Mouse (Mus musculus) 3134 (cell line): ENCODE results near the gene Stag3.
A peak's percentile ranks its signal among the peaks of the same experiment; 100 is the strongest.

ENCODE experiments used
- DNase-seq: peaks from one replicate; pipeline ENCODE4 v3.0.0-alpha.2; 2011; ENCODE audit warnings: low spot score; ENCODE audit not compliant: insufficient read length; ENCODE audit errors: extremely low read depth

The Stag3 gene

GRCm38 (mm10) chr5:138279585-138280424 is at the start of gene Stag3, which contains the start of the genes Gm43720 and Gpc2:
Gene Stag3, plus strand, starts transcription at chr5:138280240.
Gene Gm43720, minus strand, starts transcription at chr5:138279958.
Gene Gpc2, minus strand, starts transcription at chr5:138280005.
- DNase-seq = no peak

DNA sequence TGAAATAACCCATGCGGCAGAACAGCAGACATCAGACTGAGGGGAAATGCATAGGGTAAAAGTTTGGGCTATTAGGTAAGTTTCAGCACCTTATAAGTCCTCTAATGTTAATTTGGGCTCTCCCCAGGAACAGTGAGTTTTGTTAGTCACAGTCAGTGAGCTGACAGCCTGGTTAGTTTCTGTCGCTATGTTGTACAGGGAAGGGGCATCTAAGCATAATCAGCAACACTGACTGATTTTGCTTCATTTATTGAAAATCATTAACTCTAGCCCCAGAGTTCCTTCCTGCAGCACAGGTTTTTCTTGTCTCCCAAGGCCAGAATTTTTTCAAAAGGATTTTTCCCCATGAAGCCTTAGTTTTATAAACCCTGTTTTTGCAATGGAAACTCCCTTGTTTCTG is 46.3 kb upstream of the Stag3 start:
- no peak for DNase-seq

DNA sequence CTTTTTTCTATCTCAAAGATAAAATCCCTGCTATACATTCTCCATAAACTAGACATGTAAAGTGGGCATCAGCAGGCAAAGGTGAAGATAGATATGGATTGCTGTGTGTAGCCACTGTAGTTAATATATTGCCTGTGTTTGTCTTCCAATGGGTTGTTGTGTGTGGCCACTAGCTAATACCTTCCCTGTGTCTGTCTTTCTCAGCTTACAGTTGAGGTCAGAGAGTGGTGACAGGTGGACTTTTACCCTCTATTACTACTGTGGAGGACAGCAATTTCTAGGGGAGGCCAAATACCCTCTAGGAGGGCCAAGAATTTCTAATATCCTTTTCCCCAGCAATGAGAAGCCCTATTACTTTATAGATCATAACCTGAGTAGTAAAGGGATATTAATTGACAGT is 45.8 kb upstream of the Stag3 start:
- no peak for DNase-seq

DNA sequence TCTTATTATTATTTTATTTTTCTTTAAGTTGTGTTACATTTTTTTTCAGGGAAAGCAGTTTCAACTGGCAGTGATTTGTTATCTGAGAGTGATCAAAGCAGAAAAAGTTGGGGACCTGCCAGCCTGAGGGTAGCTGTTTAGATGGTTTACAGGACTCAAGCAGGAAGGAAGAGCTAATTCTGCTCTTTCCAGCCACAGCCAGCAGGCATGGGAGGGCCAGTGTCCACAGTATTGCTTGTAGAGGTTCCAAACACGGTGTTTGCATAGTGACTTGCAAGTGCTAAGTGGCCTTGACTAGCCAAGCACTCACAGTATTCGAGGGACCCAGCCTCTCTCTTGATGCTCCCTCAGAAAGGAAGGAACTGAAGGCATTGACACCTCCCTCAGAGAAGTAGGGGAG is 38.5 kb upstream of the Stag3 start:
- DNase-seq = no peak

GRCm38 (mm10) chr5:138251144-138251543 is 28.9 kb upstream of the Stag3 start:
- DNase-seq = no peak

- DNase-seq = no peak
Observed at GRCm38 (mm10) chr5:138253061-138253460, 27.0 kb upstream of the Stag3 start.

DNA sequence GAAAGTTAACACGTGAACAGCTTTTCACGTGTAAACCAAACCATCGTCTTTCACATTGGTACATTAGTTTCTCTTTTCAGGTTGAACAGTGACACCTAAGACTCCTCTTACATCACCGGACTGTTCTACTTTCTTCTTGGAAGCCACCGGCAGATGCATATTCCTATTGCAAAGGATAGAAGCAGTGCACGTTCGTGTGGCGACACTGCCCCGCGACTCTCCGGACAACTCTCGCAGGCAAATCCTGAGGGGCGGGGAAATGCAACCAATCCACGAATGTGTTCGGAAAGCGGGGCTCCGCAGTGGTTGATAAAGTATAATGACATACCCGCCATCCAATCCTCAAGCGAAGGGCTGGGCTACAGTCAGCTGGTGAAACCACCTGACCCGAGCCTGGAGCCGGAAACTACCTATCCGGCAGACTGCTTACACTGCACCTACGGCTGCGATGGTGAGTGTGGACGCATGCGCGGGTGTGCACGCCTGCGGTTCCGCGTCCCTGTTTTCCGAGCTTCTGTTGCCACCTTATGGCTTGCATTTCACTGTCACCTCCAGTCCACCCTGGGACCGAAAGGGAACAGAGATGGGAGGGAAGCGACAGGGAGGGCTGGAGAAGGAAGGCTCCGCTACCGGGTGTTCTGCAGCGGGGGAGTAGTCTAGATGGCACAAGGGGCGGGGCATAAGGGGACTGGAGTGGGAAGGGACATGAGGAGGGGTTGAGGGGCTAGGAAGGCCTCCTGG is 24.5 kb upstream of the Stag3 start, which contains the start of gene Lamtor4:
Gene Lamtor4 (plus strand): TSS at position 130 of the 741 bp plus-strand sequence.
- DNase-seq = peak; percentile 92

- no peak for DNase-seq
Observed at GRCm38 (mm10) chr5:138256094-138256467, 24.0 kb upstream of the Stag3 start.

DNA sequence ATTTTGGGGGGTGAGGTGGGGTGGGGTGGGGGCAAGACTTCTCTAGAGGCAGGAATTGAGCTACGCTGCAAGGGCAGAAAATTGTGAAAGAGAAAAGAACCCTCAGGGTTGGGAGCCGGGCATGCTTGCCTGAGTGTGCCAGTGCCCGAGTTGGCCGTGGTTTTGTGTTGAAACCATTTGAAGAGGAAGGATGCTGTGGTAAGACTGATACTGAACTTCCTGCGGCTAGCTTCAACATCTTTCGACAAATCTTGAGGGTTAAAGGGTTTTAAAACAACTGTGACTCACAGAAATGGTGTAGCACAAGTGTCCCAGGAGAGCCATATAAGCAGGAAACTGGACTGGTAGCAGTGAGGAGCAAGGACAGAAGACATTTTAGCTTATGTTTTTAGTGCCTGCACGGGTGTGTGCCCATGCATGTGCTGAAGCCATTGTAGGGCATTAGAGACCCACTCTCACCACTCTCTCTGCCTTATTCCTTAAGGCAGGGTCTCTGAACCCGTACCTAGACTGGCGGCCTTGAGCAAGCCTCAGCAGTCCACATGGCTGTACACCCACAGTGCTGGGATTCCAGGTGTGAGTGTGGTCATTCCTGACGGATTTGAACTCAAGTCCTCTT is 23.0 kb upstream of the Stag3 start:
- peak; percentile 45 for DNase-seq

GRCm38 (mm10) chr5:138257585-138257978 is 22.5 kb upstream of the Stag3 start:
- DNase-seq = no peak

- DNase-seq = no peak
Observed at GRCm38 (mm10) chr5:138258078-138258477, 22.0 kb upstream of the Stag3 start.

DNA sequence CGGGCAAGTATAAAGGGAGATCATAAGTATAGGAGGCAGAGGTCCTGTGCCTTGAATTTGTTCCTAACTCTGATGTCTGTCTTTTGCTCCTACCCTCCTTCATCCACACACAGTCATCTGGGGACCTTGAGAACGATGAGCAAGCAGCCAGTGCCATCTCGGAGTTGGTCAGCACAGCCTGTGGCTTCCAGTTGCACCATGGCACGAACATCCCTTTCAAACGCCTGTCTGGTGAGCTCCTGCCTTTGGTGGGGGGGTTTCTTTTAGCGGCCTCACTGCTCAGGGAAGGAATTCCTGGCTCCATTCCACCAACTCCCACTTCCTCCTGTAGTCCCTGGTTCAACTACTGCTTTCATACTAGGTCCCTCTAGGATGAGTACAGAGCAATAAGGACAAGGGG is 21.5 kb upstream of the Stag3 start:
- DNase-seq = no peak

DNA sequence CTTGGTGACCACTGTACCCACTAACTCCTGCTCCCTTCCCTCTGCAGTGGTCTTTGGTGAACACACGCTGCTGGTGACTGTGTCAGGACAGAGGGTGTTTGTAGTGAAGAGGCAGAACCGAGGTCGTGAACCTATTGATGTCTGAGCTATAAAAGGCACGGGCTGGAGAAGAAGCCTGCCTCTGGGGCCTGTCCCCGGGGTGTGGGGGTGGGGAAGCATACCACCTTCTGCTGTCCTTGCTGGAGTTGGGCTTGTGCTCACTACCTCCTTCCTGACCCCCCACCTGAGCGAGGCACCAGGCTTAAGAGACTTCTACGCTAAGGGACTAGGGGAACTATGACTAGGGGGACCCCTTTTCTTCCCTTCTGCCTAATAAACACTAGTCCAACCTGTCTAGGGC is 21.0 kb upstream of the Stag3 start:
- no peak for DNase-seq

DNA sequence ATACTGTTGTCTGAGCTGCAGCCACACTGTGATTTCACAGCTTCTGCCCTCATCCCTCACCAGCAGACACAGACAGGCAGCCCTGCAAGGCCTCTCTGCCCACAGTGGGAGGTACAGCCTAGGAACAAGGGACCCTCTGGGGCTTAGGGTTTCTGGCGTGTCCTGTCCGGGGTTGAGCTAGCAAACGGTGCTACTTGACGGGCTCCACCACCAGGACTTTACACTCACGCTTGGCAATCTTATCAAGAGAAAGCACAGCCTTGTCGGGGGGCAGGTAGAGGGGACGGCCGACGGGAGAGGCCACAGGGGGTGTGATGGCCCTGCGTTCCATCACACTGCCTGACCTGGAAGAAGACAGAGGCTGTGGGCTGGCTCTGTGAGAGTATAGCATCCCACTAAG is 20.0 kb upstream of the Stag3 start:
- no peak for DNase-seq

DNA sequence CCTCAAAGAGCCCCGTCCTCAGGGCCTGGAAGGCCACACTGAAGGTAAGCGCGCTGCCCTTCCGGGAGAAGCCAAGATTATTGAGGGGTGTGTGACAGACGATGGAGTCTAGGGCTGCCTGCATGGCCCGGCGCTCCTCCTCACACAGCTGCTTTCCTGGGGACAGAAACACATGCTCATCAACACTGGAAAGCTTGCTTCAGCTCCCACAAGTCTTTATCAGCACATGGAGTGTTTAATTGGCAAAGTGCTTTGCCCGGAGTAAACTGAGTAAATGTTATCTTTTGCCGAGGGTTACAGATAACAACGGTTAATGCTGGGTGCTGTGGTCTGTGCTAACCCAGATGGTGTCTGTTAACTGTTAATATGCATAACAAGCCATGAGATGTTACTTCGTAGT is 19.2 kb upstream of the Stag3 start:
- DNase-seq = no peak

DNA sequence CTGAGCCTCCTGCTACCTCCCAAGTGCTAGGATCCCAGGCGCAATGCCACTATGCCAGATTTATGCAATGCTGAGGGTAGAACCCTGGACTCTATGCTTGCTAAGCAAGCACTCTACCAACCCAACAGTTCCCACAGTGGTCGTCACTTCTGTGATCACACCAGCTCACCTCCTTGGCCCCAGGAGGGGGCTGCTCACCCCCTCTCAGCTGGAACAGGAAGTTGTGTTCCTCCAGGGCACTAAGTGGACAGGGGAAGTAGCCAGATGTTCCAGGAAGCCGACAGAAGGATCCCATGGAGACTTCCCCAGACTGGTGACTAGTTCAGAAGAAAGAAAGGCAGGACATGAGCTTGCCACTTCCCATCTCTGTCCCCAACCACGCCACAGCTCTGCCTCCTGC is 18.0 kb upstream of the Stag3 start:
- DNase-seq = no peak

DNA sequence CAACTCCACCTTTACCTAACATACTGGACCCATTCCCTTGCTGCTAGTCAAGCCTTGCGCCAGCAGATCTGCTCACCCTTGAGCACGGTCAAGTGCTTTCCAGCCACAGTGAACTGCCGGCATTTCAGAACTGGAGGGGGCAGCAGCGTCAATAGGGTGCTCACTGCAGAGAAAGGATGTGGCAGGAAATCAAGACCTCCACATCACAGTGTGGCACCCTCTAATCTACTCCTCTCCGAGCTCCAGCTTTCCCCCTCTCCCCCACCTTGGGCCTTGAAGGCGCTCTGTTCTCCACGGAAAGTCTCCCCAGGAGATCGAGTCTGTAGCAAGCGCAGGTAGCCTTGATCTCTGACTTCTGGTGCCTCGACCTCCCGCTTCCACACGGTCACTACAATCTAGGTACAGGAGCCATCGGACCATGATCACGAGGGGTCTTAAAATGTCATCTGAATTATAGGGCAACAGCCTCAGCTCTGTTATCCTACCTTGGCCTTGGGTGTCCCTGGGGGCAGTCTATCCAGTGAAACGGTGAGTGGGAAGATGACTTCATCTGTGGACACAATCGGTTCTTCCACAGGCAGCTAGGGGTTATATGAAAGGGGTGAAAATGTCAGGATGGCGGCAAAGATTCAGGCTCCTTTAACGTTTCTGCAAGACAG is 17.3 kb upstream of the Stag3 start:
- no peak for DNase-seq

DNA sequence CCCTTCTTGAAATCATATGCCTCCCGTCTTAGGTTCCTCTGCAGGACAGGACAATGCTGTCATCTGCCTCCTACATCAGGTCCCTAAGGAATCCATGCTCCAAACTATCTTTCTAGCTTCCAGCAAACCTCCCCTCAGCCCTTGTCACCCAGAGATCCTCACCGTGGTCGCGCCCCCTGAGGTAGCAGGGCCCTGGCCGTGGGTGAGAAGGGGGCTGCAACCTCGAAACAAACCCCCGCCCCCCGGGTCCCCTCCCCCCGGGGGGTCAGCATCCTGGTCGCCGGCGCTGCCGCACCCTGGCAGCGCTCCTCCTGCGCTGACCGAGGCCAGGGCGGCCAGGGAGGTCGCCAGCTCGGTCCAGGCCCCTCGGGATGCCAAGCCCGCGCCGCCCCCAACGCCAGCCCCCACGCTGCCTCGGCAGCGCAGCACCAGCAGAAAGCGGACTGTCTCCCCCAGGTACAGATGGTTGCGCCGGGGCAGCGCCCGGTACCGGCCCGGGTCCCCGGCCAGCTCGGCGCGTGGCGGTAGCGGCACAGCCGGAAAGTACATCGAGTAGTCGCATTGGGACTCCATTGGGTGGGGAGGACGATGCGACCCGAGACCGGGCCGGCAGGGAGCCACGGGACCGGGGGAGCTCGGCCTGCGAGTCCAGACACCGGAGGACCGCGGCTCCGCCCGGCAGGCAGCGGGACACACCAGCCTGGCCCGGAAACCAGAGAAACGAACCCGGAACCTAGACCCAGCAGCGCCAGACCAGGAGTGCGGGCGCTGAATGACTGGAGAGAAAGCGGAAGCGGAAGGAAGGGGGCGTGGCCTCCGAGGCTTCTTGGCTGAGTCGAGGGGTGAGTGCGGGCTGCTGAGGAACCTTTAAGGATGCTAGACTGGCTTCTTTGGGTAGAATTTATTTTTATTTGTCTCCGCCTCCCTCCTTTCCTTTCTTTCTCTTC is 16.5 kb upstream of the Stag3 start, which contains the start of gene BC037034:
Gene BC037034 (minus strand): TSS at position 774 of the 947 bp plus-strand sequence.
- peak; percentile 87 for DNase-seq

DNA sequence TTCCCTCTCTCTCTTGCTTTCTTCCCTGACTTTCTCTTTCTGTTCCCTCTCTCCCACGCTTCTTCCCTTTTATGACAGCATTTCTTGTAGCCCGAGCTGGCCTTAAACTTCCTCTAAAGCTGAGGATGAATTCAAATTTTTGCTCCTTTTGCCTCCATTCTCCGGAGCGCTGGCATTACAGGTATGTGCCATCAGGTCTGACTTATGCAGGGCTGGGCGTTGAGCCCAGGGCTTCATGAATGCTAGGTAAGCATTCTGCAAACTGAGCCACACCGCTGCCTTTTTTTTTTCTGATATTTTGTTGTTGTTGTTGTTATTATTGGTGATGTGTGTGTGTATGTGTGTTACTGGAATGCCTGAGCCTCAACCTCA is 15.8 kb upstream of the Stag3 start:
- DNase-seq = no peak

DNA sequence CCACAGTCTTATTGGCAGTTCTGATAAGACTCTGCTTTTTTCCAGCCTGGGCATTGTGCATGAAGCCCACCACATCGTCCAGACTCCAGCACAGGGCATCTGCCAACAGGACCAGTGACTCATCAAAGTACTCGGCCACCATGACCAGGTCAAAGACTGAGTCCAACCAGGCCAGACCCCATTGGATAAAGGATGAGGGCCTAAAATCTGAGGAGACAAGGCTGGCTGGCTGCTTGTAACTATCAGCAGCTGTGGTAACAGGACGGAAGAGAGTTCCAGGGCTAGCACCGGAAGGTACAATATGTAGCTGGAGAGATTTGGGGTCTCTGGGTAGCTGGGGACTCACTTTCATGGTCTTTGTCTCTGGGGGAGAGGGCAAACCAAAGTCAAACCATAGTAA is 14.3 kb upstream of the Stag3 start:
- no peak for DNase-seq
